Mouse (Mus musculus) heart, embryonic 10.5 days (tissue): ENCODE results near the gene Galns. TPM values are rescaled to one million over a fixed set of nuclear protein-coding genes. Genes with fewer than 3 reads are reported as not detected.

Experiments used
- DNase-seq: peaks from one replicate; pipeline ENCODE4 v3.0.0-alpha.2; 2017; ENCODE audit warnings: low spot score
- H3K27ac ChIP-seq: fragments of 300-500 bp; sonication (generic); 2 replicates; pipeline ENCODE4 v1.5.1; 2016; ENCODE audit warnings: mild to moderate bottlenecking
- H3K27me3 ChIP-seq: fragments of 300-500 bp; sonication (generic); 2 replicates; pipeline ENCODE4 v1.6.1; 2016; ENCODE audit warnings: mild to moderate bottlenecking; ENCODE audit not compliant: poor library complexity, insufficient read depth, severe bottlenecking
- H3K36me3 ChIP-seq: fragments of 300-500 bp; sonication (generic); 2 replicates; pipeline ENCODE4 v1.6.1; 2016; ENCODE audit warnings: mild to moderate bottlenecking, moderate library complexity
- H3K4me1 ChIP-seq: fragments of 300-500 bp; sonication (generic); 2 replicates; pipeline ENCODE4 v1.6.1; 2016; ENCODE audit warnings: mild to moderate bottlenecking
- H3K4me3 ChIP-seq: fragments of 300-500 bp; sonication (generic); 2 replicates; pipeline ENCODE4 v1.5.1; 2016; ENCODE audit warnings: mild to moderate bottlenecking, moderate library complexity
- H3K9me3 ChIP-seq: fragments of 300-500 bp; sonication (generic); 2 replicates; pipeline ENCODE4 v1.6.1; 2016; ENCODE audit warnings: mild to moderate bottlenecking, moderate library complexity
- WGBS: fragments of 180-500 bp; shearing (Covaris S2); methylation state at CpG from one replicate; pipeline ENCODE4 v1.1.7; 2016; 5-methylcytosine and 5-hydroxymethylcytosine counted together
- polyA plus RNA-seq: library from polyadenylated mRNA; unstranded; fragments of >200 nt; fragmentation: Nextera tagmentation; extraction: Ambion mirVana; gene quantifications from 2 replicates; pipeline ENCODE4 v1.2.1, GENCODE M21; 2016

The Galns gene
- polyA plus RNA-seq, 1 experiment from 2014 or later: 8.1 TPM

GRCm38 (mm10) chr8:122625811-122626210, 14.5 kb upstream of the Galns start:
- H3K4me3 ChIP-seq: no peak overlapping the region
- H3K27me3 ChIP-seq: peaks cover 39% of the 10 kb centered on the region; the same call in 1 of the 2 replicates
- peaks cover 9% of the 10 kb centered on the region; the same call in 1 of the 2 replicates for H3K36me3 ChIP-seq
- 87% methylated on average over 9 of the region's 9 CpGs for WGBS
- no peaks in the 10 kb centered on the region for H3K9me3 ChIP-seq
- peaks cover 24% of the 10 kb centered on the region for H3K4me1 ChIP-seq
- 0 out of 2 replicates have a peak overlapping the region, but pooled peaks have one; percentile 16 for H3K27ac ChIP-seq
- DNase-seq: no peak

- Histone ChIP-seq H3K4me1 (peaks cover 26% of the 10 kb centered on the region), H3K9me3 (no peaks in the 10 kb centered on the region), H3K27ac (no peak overlapping the region), H3K27me3 (peaks cover 36% of the 10 kb centered on the region; the same call in 1 of the 2 replicates), H3K36me3 (0 out of 2 replicates have a peak, but pooled peaks cover 3% of the 10 kb centered on the region), H3K4me3 (no peak overlapping the region)
- DNase-seq: no peak
- 50% methylated on average over 5 of the region's 5 CpGs for WGBS
Observed at GRCm38 (mm10) chr8:122624653-122625052, 13.4 kb upstream of the Galns start.

- peak overlapping the region; percentile 38; the same call in 1 of the 2 replicates for H3K27ac ChIP-seq
Observed at GRCm38 (mm10) chr8:122623844-122624642, 12.8 kb upstream of the Galns start.

GRCm38 (mm10) chr8:122622727-122623126, 11.5 kb upstream of the Galns start, which contains the start of gene Pabpn1l:
TSS of gene Pabpn1l (minus strand) at chr8:122622739.
- Histone ChIP-seq H3K27ac (0 out of 2 replicates have a peak within 1 kb of the TSS, but pooled peaks have one; percentile 26), H3K4me1 (peaks cover 36% of the 10 kb centered on the region), H3K36me3 (no peaks in the 10 kb centered on the region), H3K27me3 (peaks cover 25% of the 10 kb centered on the region; the same call in 1 of the 2 replicates), H3K9me3 (no peaks in the 10 kb centered on the region), H3K4me3 (no peak within 1 kb of the TSS)
- 66% methylated on average over 6 of the region's 6 CpGs for WGBS
- DNase-seq: no peak

More at GRCm38 (mm10) chr8:122623844-122624642, 12.8 kb upstream of the Galns start:
- H3K4me1 ChIP-seq: peaks cover 28% of the 10 kb centered on the region
- no peak overlapping the region for H3K4me3 ChIP-seq
- 76% methylated on average over 17 of the region's 17 CpGs for WGBS
- H3K9me3 ChIP-seq: no peaks in the 10 kb centered on the region
- H3K27me3 ChIP-seq: peaks cover 36% of the 10 kb centered on the region; the same call in 1 of the 2 replicates
- no peak for DNase-seq
- H3K36me3 ChIP-seq: 0 out of 2 replicates have a peak, but pooled peaks cover 3% of the 10 kb centered on the region

- peaks cover 5% of the 10 kb centered on the region; the same call in 1 of the 2 replicates for H3K36me3 ChIP-seq
- peaks cover 13% of the 10 kb centered on the region; the same call in 1 of the 2 replicates for H3K27me3 ChIP-seq
- H3K4me3 ChIP-seq: no peak overlapping the region
- peaks cover 43% of the 10 kb centered on the region for H3K4me1 ChIP-seq
- H3K9me3 ChIP-seq: no peaks in the 10 kb centered on the region
- DNase-seq: no peak
- H3K27ac ChIP-seq: peak overlapping the region; percentile 18; the same call in 1 of the 2 replicates
- WGBS: 47% methylated on average over 5 of the region's 5 CpGs
Observed at GRCm38 (mm10) chr8:122620446-122620845, 9.2 kb upstream of the Galns start.

- Histone ChIP-seq H3K36me3 (peaks cover 18% of the 10 kb centered on the region), H3K27me3 (peaks cover 13% of the 10 kb centered on the region; the same call in 1 of the 2 replicates), H3K27ac (0 out of 2 replicates have a peak overlapping the region, but pooled peaks have one; percentile 4), H3K4me1 (peaks cover 32% of the 10 kb centered on the region), H3K4me3 (no peak overlapping the region), H3K9me3 (no peaks in the 10 kb centered on the region)
- WGBS: 73% methylated on average over 6 of the region's 6 CpGs
- DNase-seq: no peak
Observed at GRCm38 (mm10) chr8:122618660-122619378, 7.6 kb upstream of the Galns start.

GRCm38 (mm10) chr8:122617947-122618546, 6.8 kb upstream of the Galns start:
- no peak overlapping the region for H3K4me3 ChIP-seq
- 32% methylated on average over 6 of the region's 7 CpGs for WGBS
- H3K9me3 ChIP-seq: no peaks in the 10 kb centered on the region
- peaks cover 32% of the 10 kb centered on the region for H3K4me1 ChIP-seq
- peaks cover 13% of the 10 kb centered on the region; the same call in 1 of the 2 replicates for H3K27me3 ChIP-seq
- DNase-seq: no peak
- 0 out of 2 replicates have a peak overlapping the region, but pooled peaks have one; percentile 0 for H3K27ac ChIP-seq
- peaks cover 22% of the 10 kb centered on the region for H3K36me3 ChIP-seq

- no peak for DNase-seq
- Histone ChIP-seq H3K27me3 (peaks cover 3% of the 10 kb centered on the region; the same call in 1 of the 2 replicates), H3K4me1 (peaks cover 42% of the 10 kb centered on the region), H3K27ac (no peak overlapping the region; the same call in 1 of the 2 replicates), H3K9me3 (no peaks in the 10 kb centered on the region), H3K4me3 (no peak overlapping the region), H3K36me3 (peaks cover 22% of the 10 kb centered on the region)
- 75% methylated on average over 9 of the region's 9 CpGs for WGBS
Observed at GRCm38 (mm10) chr8:122616181-122616905, 5.1 kb upstream of the Galns start.

GRCm38 (mm10) chr8:122610612-122611277, 518 bp downstream of the Galns start:
- Histone ChIP-seq H3K27ac (peak overlapping the region; percentile 85), H3K27me3 (no peaks in the 10 kb centered on the region), H3K4me3 (peak overlapping the region; percentile 69), H3K4me1 (peaks cover 29% of the 10 kb centered on the region), H3K9me3 (no peaks in the 10 kb centered on the region), H3K36me3 (peaks cover 20% of the 10 kb centered on the region)
- peak; percentile 81 for DNase-seq
- 7% methylated on average over 20 of the region's 20 CpGs for WGBS

- peak overlapping the region; percentile 69 for H3K4me3 ChIP-seq
- H3K27me3 ChIP-seq: no peaks in the 10 kb centered on the region
- H3K27ac ChIP-seq: no peak overlapping the region
- 68% methylated on average over 4 of the region's 4 CpGs for WGBS
- H3K9me3 ChIP-seq: no peaks in the 10 kb centered on the region
- H3K4me1 ChIP-seq: peaks cover 31% of the 10 kb centered on the region
- no peak for DNase-seq
- peaks cover 15% of the 10 kb centered on the region for H3K36me3 ChIP-seq
Observed at GRCm38 (mm10) chr8:122610209-122610608, 1.1 kb downstream of the Galns start.

GRCm38 (mm10) chr8:122606810-122607209, 4.5 kb downstream of the Galns start:
- peaks cover 28% of the 10 kb centered on the region for H3K4me1 ChIP-seq
- H3K27me3 ChIP-seq: no peaks in the 10 kb centered on the region; the same call in 1 of the 2 replicates
- no peak overlapping the region for H3K4me3 ChIP-seq
- DNase-seq: no peak
- H3K9me3 ChIP-seq: no peaks in the 10 kb centered on the region
- H3K36me3 ChIP-seq: peaks cover 2% of the 10 kb centered on the region; the same call in 1 of the 2 replicates
- no peak overlapping the region for H3K27ac ChIP-seq
- WGBS: 90% methylated on average over 11 of the region's 12 CpGs
